Mouse (Mus musculus): Measurements from ENCODE around the gene Zmat5. TPM values are rescaled to one million over a fixed set of nuclear protein-coding genes. Genes with fewer than 3 reads are reported as not detected.

The Zmat5 gene
- polyA plus RNA-seq, 1 experiment = 41.5 TPM

DNA sequence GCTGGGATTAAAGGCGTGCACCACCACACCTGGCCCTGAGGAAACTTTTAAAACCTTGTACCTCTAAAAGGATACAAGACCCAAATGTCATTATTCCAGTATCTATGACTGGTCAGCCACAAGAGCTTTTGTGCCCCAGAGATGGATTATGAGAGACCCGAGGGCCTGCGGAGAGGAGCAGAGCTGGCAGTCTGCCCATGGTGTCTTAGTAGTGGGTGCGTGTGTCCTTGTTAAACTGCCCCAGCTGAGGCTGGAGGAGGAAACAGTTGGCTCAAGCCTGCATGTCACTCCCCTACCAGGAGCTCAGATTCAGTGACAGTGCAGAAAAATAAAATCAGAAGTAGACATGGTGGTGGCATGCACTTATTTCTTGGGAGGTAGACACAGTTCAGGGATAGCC lies 19.4 kb upstream of the Zmat5 start:
- TF ChIP-seq CTCF (IDR thresholded peaks at IDR 0.05; ENCODE audit: control insufficient read depth, insufficient read depth, insufficient read length) (no peak), MYOD1 (IDR thresholded peaks at IDR 0.05; ENCODE audit: control insufficient read depth, insufficient read length, low read depth) (no peak), MAX (IDR thresholded peaks at IDR 0.05) (no peak), MYOG (IDR thresholded peaks at IDR 0.05; ENCODE audit: control insufficient read depth, extremely low read depth, insufficient read length) (no peak), USF1 (IDR thresholded peaks at IDR 0.05; ENCODE audit: low read depth) (no peak), CEBPB (IDR thresholded peaks at IDR 0.05; ENCODE audit: low read depth) (no peak), FOSL1 (IDR thresholded peaks at IDR 0.05; ENCODE audit: insufficient read depth, low read length, poor library complexity, severe bottlenecking) (no peak)
- H3ac ChIP-seq (ENCODE audit: control insufficient read depth, insufficient read length, low read depth) = no peak overlapping the region
- no peaks in the 10 kb centered on the region for H3K79me2 ChIP-seq (ENCODE audit: control insufficient read depth, insufficient read depth)
- H3K36me3 ChIP-seq (ENCODE audit: control insufficient read depth, insufficient read depth) = peaks cover 23% of the 10 kb centered on the region
- no peak overlapping the region for H3K4me3 ChIP-seq (ENCODE audit: insufficient read depth, poor library complexity, severe bottlenecking)
- no peaks in the 10 kb centered on the region for H3K79me3 ChIP-seq (ENCODE audit: low read depth)
- no peaks in the 10 kb centered on the region for H3K27me3 ChIP-seq (ENCODE audit: control insufficient read depth, insufficient read depth, insufficient read length)

- no peaks in the 10 kb centered on the region for H3K79me2 ChIP-seq (ENCODE audit: control insufficient read depth, insufficient read depth)
- no peak overlapping the region for H3K4me3 ChIP-seq (ENCODE audit: insufficient read depth, poor library complexity, severe bottlenecking)
- no peaks in the 10 kb centered on the region for H3K79me3 ChIP-seq (ENCODE audit: low read depth)
- no peak for TF ChIP-seq FOSL1 (IDR thresholded peaks at IDR 0.05; ENCODE audit: insufficient read depth, low read length, poor library complexity, severe bottlenecking)
- TF ChIP-seq CEBPB (IDR thresholded peaks at IDR 0.05; ENCODE audit: low read depth) = no peak
- TF ChIP-seq USF1 (IDR thresholded peaks at IDR 0.05; ENCODE audit: low read depth) = no peak
- TF ChIP-seq MYOD1 (IDR thresholded peaks at IDR 0.05; ENCODE audit: control insufficient read depth, insufficient read length, low read depth) = no peak
- no peak for TF ChIP-seq CTCF (IDR thresholded peaks at IDR 0.05; ENCODE audit: control insufficient read depth, insufficient read depth, insufficient read length)
- TF ChIP-seq MAX (IDR thresholded peaks at IDR 0.05) = no peak
- TF ChIP-seq MYOG (IDR thresholded peaks at IDR 0.05; ENCODE audit: control insufficient read depth, extremely low read depth, insufficient read length) = no peak
- H3ac ChIP-seq (ENCODE audit: control insufficient read depth, insufficient read length, low read depth) = no peak overlapping the region
- no peaks in the 10 kb centered on the region for H3K27me3 ChIP-seq (ENCODE audit: control insufficient read depth, insufficient read depth, insufficient read length)
- peaks cover 23% of the 10 kb centered on the region for H3K36me3 ChIP-seq (ENCODE audit: control insufficient read depth, insufficient read depth)
These were observed 19.0 kb upstream of the Zmat5 start for GRCm38 (mm10) chr11:4685510-4685909.

GRCm38 (mm10) chr11:4687027-4687426 lies 17.5 kb upstream of the Zmat5 start:
- H3K4me3 ChIP-seq (ENCODE audit: insufficient read depth, poor library complexity, severe bottlenecking) = no peak overlapping the region
- H3K36me3 ChIP-seq (ENCODE audit: control insufficient read depth, insufficient read depth) = peaks cover 12% of the 10 kb centered on the region
- no peaks in the 10 kb centered on the region for H3K79me2 ChIP-seq (ENCODE audit: control insufficient read depth, insufficient read depth)
- TF ChIP-seq FOSL1 (IDR thresholded peaks at IDR 0.05; ENCODE audit: insufficient read depth, low read length, poor library complexity, severe bottlenecking) = no peak
- no peak for TF ChIP-seq CEBPB (IDR thresholded peaks at IDR 0.05; ENCODE audit: low read depth)
- TF ChIP-seq MYOG (IDR thresholded peaks at IDR 0.05; ENCODE audit: control insufficient read depth, extremely low read depth, insufficient read length) = no peak
- no peak for TF ChIP-seq CTCF (IDR thresholded peaks at IDR 0.05; ENCODE audit: control insufficient read depth, insufficient read depth, insufficient read length)
- no peak for TF ChIP-seq MAX (IDR thresholded peaks at IDR 0.05)
- H3K27me3 ChIP-seq (ENCODE audit: control insufficient read depth, insufficient read depth, insufficient read length) = no peaks in the 10 kb centered on the region
- no peaks in the 10 kb centered on the region for H3K79me3 ChIP-seq (ENCODE audit: low read depth)
- no peak overlapping the region for H3ac ChIP-seq (ENCODE audit: control insufficient read depth, insufficient read length, low read depth)

DNA sequence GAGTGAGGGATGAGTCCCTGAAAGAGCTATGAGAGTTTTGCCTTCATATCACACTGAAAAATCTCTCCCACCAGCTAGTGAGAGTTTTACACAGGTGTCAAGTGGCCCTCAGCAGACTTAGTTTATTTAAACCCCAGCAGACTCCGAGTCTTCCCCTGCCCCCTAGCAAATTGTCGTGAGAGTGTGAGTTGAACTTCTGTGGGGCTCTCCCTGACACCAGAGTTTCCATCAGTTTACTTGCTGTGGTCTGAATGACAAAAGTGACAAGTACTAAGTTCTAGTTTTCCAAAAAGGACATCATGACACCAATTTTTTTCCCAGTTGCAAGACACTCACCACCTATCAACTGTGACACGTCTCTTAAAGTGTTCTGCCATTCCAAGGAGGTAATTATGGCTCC lies 16.6 kb upstream of the Zmat5 start:
- Histone ChIP-seq H3K27me3 (ENCODE audit: control insufficient read depth, insufficient read depth, insufficient read length) (no peaks in the 10 kb centered on the region), H3ac (ENCODE audit: control insufficient read depth, insufficient read length, low read depth) (no peak overlapping the region), H3K4me3 (ENCODE audit: insufficient read depth, poor library complexity, severe bottlenecking) (no peak overlapping the region), H3K79me3 (ENCODE audit: low read depth) (no peaks in the 10 kb centered on the region), H3K79me2 (ENCODE audit: control insufficient read depth, insufficient read depth) (no peaks in the 10 kb centered on the region), H3K36me3 (ENCODE audit: control insufficient read depth, insufficient read depth) (peaks cover 6% of the 10 kb centered on the region)
- TF ChIP-seq CEBPB (IDR thresholded peaks at IDR 0.05; ENCODE audit: low read depth) (no peak), MAX (IDR thresholded peaks at IDR 0.05) (no peak), MYOD1 (IDR thresholded peaks at IDR 0.05; ENCODE audit: control insufficient read depth, insufficient read length, low read depth) (no peak), FOSL1 (IDR thresholded peaks at IDR 0.05; ENCODE audit: insufficient read depth, low read length, poor library complexity, severe bottlenecking) (no peak), MYOG (IDR thresholded peaks at IDR 0.05; ENCODE audit: control insufficient read depth, extremely low read depth, insufficient read length) (no peak), CTCF (IDR thresholded peaks at IDR 0.05; ENCODE audit: control insufficient read depth, insufficient read depth, insufficient read length) (no peak), USF1 (IDR thresholded peaks at IDR 0.05; ENCODE audit: low read depth) (no peak)

DNA sequence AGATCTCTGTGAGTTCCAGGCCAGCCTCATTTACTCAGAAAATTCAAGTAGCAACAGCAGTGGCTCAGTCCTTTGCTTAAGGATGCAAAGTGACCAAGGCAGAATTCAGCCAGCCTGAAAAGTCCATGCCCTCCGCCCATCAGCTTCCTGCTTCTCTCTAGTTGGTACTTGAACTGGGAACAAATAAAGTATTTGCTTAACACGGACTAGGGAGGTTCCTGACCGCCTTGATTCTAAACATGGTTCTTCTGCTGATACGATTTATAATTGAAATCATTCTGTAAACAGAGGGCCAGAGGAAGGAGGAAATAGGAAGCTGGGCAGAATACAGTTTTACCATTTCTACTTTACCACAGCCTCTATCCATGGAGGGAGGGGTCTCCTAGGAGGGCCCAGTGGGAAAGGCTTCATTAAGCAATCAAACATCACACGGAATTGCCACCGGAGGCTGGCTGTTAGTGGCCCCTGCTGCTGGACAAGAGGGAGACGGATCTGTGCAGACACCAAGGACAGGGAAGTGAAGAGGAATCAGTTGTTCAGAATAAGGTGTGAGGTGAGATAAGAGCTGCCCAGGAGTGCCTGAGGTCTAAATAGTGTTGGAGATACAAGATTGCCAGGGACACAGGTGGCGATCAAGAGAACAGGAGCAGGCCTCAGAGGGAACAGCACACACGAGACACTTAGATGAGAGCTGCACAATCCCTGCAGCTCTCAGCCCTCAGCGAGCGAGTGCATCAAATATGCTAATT lies 15.7 kb upstream of the Zmat5 start:
- Histone ChIP-seq H3K79me2 (ENCODE audit: control insufficient read depth, insufficient read depth) (no peaks in the 10 kb centered on the region), H3K36me3 (ENCODE audit: control insufficient read depth, insufficient read depth) (no peaks in the 10 kb centered on the region), H3ac (ENCODE audit: control insufficient read depth, insufficient read length, low read depth) (no peak overlapping the region), H3K27me3 (ENCODE audit: control insufficient read depth, insufficient read depth, insufficient read length) (no peaks in the 10 kb centered on the region), H3K4me3 (ENCODE audit: insufficient read depth, poor library complexity, severe bottlenecking) (no peak overlapping the region), H3K79me3 (ENCODE audit: low read depth) (no peaks in the 10 kb centered on the region)
- TF ChIP-seq MYOG (IDR thresholded peaks at IDR 0.05; ENCODE audit: control insufficient read depth, extremely low read depth, insufficient read length) = no peak

- Histone ChIP-seq H3K36me3 (ENCODE audit: control insufficient read depth, insufficient read depth) (no peaks in the 10 kb centered on the region), H3K79me3 (ENCODE audit: low read depth) (no peaks in the 10 kb centered on the region), H3K79me2 (ENCODE audit: control insufficient read depth, insufficient read depth) (no peaks in the 10 kb centered on the region), H3ac (ENCODE audit: control insufficient read depth, insufficient read length, low read depth) (no peak overlapping the region), H3K4me3 (ENCODE audit: insufficient read depth, poor library complexity, severe bottlenecking) (no peak overlapping the region), H3K27me3 (ENCODE audit: control insufficient read depth, insufficient read depth, insufficient read length) (no peaks in the 10 kb centered on the region)
- TF ChIP-seq MYOD1 (IDR thresholded peaks at IDR 0.05; ENCODE audit: control insufficient read depth, insufficient read length, low read depth) = no peak
- TF ChIP-seq MYOG (IDR thresholded peaks at IDR 0.05; ENCODE audit: control insufficient read depth, extremely low read depth, insufficient read length) = no peak
- TF ChIP-seq CTCF (IDR thresholded peaks at IDR 0.05; ENCODE audit: control insufficient read depth, insufficient read depth, insufficient read length) = no peak
- no peak for TF ChIP-seq USF1 (IDR thresholded peaks at IDR 0.05; ENCODE audit: low read depth)
- no peak for TF ChIP-seq MAX (IDR thresholded peaks at IDR 0.05)
- TF ChIP-seq CEBPB (IDR thresholded peaks at IDR 0.05; ENCODE audit: low read depth) = no peak
- TF ChIP-seq FOSL1 (IDR thresholded peaks at IDR 0.05; ENCODE audit: insufficient read depth, low read length, poor library complexity, severe bottlenecking) = no peak
These were observed 14.1 kb upstream of the Zmat5 start for GRCm38 (mm10) chr11:4690353-4690752.

All from C2C12 (cell line).